Mouse (Mus musculus): ENCODE results near the gene Gpr101. TPM values are rescaled to one million over a fixed set of nuclear protein-coding genes. Genes with fewer than 3 reads are reported as not detected.

Gpr101 gene
- 0.50 and 0.52 TPM in 2 replicates for polyA plus RNA-seq (2015; fragmentation: Nextera tagmentation; extraction: Ambion mirVana)

DNA sequence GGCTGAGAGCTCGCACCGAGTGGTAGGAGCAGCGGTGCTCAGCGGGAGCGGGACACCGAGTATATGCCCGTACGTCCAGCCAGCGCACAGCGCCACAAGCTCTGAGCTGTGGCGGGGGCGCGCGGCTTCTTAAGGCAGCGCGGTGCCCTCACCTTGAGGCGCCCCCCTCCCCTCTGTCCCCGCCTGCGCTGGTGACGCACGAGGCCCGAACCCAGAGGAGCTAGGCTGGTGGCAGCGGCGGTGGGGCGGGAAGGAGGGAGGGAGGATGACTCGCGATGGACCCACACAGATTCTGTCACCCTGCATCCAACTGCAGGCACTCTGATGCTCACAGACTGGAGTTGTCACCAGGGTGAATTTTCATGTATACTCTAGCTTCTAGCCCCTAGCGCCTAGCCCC is at the start of gene Gpr101:
Gene Gpr101, minus strand, starts transcription at position 124 of the 400 bp plus-strand sequence.
- Histone ChIP-seq H3K27ac (ENCODE audit: low read length) (no peak within 1 kb of the TSS), H3K4me3 (ENCODE audit: low read depth, low read length) (peak within 1 kb of the TSS; percentile 44), H3K36me3 (ENCODE audit: control insufficient read depth, insufficient read depth, low read length) (no peaks in the 10 kb centered on the region), H3K9ac (ENCODE audit: low read depth, low read length) (peak within 1 kb of the TSS; percentile 56), H3K9me3 (replicated peaks; ENCODE audit: control insufficient read depth, low read length, poor library complexity, severe bottlenecking) (no peaks in the 10 kb centered on the region), H3K4me1 (ENCODE audit: control insufficient read depth, insufficient read depth, low read length) (no peaks in the 10 kb centered on the region), H3K27me3 (ENCODE audit: control insufficient read depth, insufficient read depth, low read depth, low read length) (no peaks in the 10 kb centered on the region), H3K4me2 (ENCODE audit: low read length) (peak within 1 kb of the TSS; percentile 77)
- 15% methylated on average over 20 of the region's 28 CpGs for WGBS
- ATAC-seq: peak; percentile 84

DNA sequence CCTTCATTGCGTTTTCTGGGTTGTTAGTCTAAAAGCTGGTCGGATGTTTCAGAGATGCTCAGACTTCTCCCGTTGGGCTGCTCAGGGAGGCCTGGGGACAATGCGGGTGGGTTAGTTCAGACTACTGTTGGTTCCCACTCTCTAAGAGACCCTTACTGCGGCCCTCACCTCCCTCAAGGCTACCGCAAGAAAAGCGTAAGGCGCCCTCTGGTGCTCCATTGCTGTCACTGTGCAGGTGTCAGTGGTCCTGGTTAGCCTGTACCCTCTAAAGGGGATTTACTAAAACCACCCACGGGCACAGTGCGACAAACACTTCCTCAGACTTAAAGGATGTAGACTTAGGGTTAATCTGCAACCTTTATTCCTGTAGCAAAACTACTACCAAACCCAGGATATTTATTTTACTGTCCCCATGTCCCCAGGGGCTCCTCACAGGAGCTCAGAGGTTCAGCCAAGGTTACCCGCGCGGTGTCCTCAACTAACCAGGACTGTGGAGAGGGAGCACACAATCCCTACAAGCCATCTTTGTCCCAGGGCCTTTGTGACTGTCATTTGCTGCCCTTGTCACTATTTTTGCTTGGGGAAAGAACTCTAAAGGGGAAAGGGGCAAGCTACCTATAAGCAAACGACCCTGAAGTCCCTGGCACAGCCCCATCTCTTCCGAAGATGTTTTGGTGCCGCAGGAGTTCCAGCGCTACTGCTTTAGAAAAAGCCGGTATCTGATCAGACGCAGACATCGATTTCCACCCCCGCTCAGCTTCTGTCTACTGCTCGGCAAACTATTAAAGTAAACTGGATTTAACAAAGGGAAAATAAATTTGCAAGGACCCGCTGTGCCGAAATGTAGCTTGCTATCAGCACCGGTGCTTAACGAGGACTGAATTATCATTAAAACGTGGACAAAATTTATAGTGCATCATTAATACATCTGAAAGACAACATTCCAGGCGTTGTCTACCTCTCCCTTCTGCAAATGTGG is 17.8 kb upstream of the Gpr101 start:
- Histone ChIP-seq H3K9me3 (replicated peaks; ENCODE audit: control insufficient read depth, low read length, poor library complexity, severe bottlenecking) (no peaks in the 10 kb centered on the region), H3K4me1 (ENCODE audit: control insufficient read depth, insufficient read depth, low read length) (no peaks in the 10 kb centered on the region; the same call in 1 of the 2 replicates), H3K9ac (ENCODE audit: low read depth, low read length) (no peak overlapping the region; the same call in 1 of the 2 replicates), H3K4me2 (ENCODE audit: low read length) (peak overlapping the region; percentile 42), H3K4me3 (ENCODE audit: low read depth, low read length) (peak overlapping the region; percentile 6), H3K36me3 (ENCODE audit: control insufficient read depth, insufficient read depth, low read length) (no peaks in the 10 kb centered on the region), H3K27ac (ENCODE audit: low read length) (no peak overlapping the region), H3K27me3 (ENCODE audit: control insufficient read depth, insufficient read depth, low read depth, low read length) (no peaks in the 10 kb centered on the region)
- peak; percentile 42; the same call in 1 of the 2 replicates for ATAC-seq
- WGBS: 38% methylated on average over 28 of the region's 28 CpGs

DNA sequence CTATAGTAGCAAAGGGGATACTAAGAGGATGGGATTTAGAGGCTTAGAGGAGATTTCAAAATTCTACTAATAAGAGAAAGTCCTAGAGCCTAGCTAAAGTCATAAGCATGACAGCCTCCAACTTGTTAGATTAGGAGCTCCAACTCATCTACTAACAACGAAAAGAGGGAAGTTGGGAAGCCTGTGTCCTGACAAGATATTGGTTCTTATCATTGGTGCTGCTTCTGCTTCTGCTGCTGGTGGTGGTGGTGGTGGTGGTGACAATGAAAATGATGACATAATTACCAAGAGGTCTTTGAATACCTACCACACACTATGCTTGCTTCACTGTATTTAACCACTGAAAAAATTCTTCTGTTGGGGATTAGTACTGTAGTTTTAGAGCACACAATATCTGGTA is 2.7 kb upstream of the Gpr101 start:
- ATAC-seq: no peak
- no peak overlapping the region for H3K27ac ChIP-seq (ENCODE audit: low read length)
- H3K4me2 ChIP-seq (ENCODE audit: low read length): no peak overlapping the region

More for the DNA sequence above, 2.7 kb upstream of the Gpr101 start:
- no peaks in the 10 kb centered on the region for H3K9me3 ChIP-seq (replicated peaks; ENCODE audit: control insufficient read depth, low read length, poor library complexity, severe bottlenecking)
- H3K27me3 ChIP-seq (ENCODE audit: control insufficient read depth, insufficient read depth, low read depth, low read length): no peaks in the 10 kb centered on the region
- no peaks in the 10 kb centered on the region for H3K4me1 ChIP-seq (ENCODE audit: control insufficient read depth, insufficient read depth, low read length)
- no peaks in the 10 kb centered on the region for H3K36me3 ChIP-seq (ENCODE audit: control insufficient read depth, insufficient read depth, low read length)
- H3K9ac ChIP-seq (ENCODE audit: low read depth, low read length): no peak overlapping the region
- no peak overlapping the region for H3K4me3 ChIP-seq (ENCODE audit: low read depth, low read length)
- 82% methylated on average over 1 of the region's 1 CpGs for WGBS

Other genes starting within 250 kb of the Gpr101 start
- 4.5 and 5.4 TPM in 2 replicates for gene Arhgef6, start 165.0 kb downstream of the Gpr101 start, polyA plus RNA-seq (2015; fragmentation: Nextera tagmentation; extraction: Ambion mirVana)
- 158 and 182 TPM in 2 replicates for gene Rbmx, start 110.7 kb downstream of the Gpr101 start, polyA plus RNA-seq (2015; fragmentation: Nextera tagmentation; extraction: Ambion mirVana)
- gene Gm364, start 94.6 kb downstream of the Gpr101 start, polyA plus RNA-seq (2015; fragmentation: Nextera tagmentation; extraction: Ambion mirVana): not detected in 2 replicates

All from midbrain, embryonic 16.5 days (tissue).